Mouse (Mus musculus) lung, adult 2 months (tissue): ENCODE data around the gene Pafah2.
"Not testable (repeated sequence)": the region's sequence is repeated elsewhere in the genome, so short reads cannot be mapped to it uniquely, and the experiment has no call there.

ENCODE experiments used
- CTCF ChIP-seq: fragments of 200-500 bp; IDR thresholded peaks from 2 replicates; pipeline ENCODE4 v1.5.1; 2011; ENCODE audit warnings: mild to moderate bottlenecking, low read length, control low read depth; ENCODE audit not compliant: insufficient read depth
- POLR2A ChIP-seq: fragments of 200-500 bp; IDR thresholded peaks from 2 replicates; pipeline ENCODE4 v1.6.1; 2011; ENCODE audit warnings: low read depth, mild to moderate bottlenecking, control low read depth, low read length, borderline replicate concordance; ENCODE audit errors: extremely low read depth

DNA sequence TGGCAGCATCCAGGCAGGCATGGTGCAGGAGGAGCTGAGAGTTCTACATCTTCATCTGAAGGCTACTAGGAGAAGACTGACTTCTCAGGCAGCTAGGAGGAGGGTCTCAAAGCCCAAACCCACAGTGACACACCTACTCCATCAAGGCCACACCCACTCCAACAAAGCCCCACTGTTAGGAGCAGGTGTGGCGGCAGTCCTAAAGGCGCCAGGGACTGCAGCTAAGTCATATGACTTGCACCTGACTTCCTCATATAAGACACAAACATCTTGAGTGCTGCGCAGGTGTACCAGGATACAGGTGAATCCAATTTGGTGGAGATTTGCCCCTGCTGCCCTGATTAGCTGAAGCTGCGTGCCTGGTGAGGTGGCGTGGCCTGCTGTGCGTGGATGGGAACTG lies 12.4 kb upstream of the Pafah2 start, which contains the start of gene Extl1:
- TF ChIP-seq POLR2A, CTCF: not testable (repeated sequence)
